In genomic region chr8:62081804-62082203, GRCm38 (mm10) we compare ENCODE assay signal across 26 mouse cellular contexts. TPM values are rescaled to one million over a fixed set of nuclear protein-coding genes. Genes with fewer than 3 reads are reported as not detected.
"Had no signal": no experiment of that assay in that cellular context is flagged by ENCODE, and none has a peak within 500 bp of the region (broad histone marks: within the 10 kb centered on the region; RNA-seq: fewer than 3 reads in every experiment).

No protein-coding gene starts in this region.

- H3K9ac ChIP-seq: limb, embryonic 12.5 days; limb, embryonic 15.5 days; liver, embryonic 14.5 days; liver, postnatal 0 days; lung, embryonic 14.5 days; neural tube, embryonic 12.5 days had no signal

- H3K4me3 ChIP-seq: limb, embryonic 12.5 days; limb, embryonic 15.5 days; neural tube, embryonic 12.5 days had no signal

- H3K27ac ChIP-seq: limb, embryonic 12.5 days; limb, embryonic 15.5 days; liver, embryonic 14.5 days; macrophage; neural tube, embryonic 12.5 days had no signal

- ATAC-seq: liver, postnatal 0 days; lung, postnatal 0 days had no signal

- H3K4me2 ChIP-seq: limb, embryonic 12.5 days; limb, embryonic 15.5 days; liver, embryonic 11.5 days; lung, embryonic 14.5 days; neural tube, embryonic 12.5 days had no signal

- H3K9me3 ChIP-seq: limb, embryonic 12.5 days; limb, embryonic 15.5 days; neural tube, embryonic 12.5 days had no signal

- H3K4me1 ChIP-seq: limb, embryonic 12.5 days; limb, embryonic 15.5 days; neural tube, embryonic 12.5 days had no signal

- H3K27me3 ChIP-seq: limb, embryonic 12.5 days; limb, embryonic 15.5 days; neural tube, embryonic 12.5 days had no signal

- DNase-seq: kidney, adult 18-20 months; kidney, adult 9 months; kidney, postnatal 14 days; kidney, postnatal 4 days; left cerebral cortex, postnatal 4 days; liver, postnatal 0 days; lung, embryonic 14.5 days; thymus, adult 18-20 months; thymus, postnatal 36 days had no signal

- H3K36me3 ChIP-seq: limb, embryonic 12.5 days; limb, embryonic 15.5 days; neural tube, embryonic 12.5 days had no signal

RNA-seq across cellular contexts. Expression of gene Anxa10, which starts 41.1 kb away (rescaled TPM):
- total RNA-seq: layer of hippocampus, adult 18-20 months; layer of hippocampus, postnatal 14 days; left cerebral cortex, adult 8-10 months; left cerebral cortex, postnatal 14 days; left cerebral cortex, postnatal 4 days; megakaryocyte, adult 5-6 weeks had no signal
- polyA plus RNA-seq: kidney, embryonic 16.5 days; limb, embryonic 12.5 days; limb, embryonic 15.5 days; liver, embryonic 11.5 days; liver, embryonic 14.5 days; liver, postnatal 0 days; lung, embryonic 14.5 days; lung, postnatal 0 days; macrophage; neural tube, embryonic 12.5 days; small intestine, adult 2 months; spleen, adult 2 months; testis, adult 2 months; urinary bladder, adult 2 months had no signal
